Mouse (Mus musculus): ENCODE data around the gene Prdx5. TPM values are rescaled to one million over a fixed set of nuclear protein-coding genes. Genes with fewer than 3 reads are reported as not detected.

Prdx5 gene
- total RNA-seq, 2 experiments from 2014 or later, result 203 to 204 TPM

- DNase-seq, result peak; percentile 38
- intact Hi-C loops (cut with DNase I), result no loop called here
Observed at GRCm38 (mm10) chr19:6937541-6938465, 27.9 kb upstream of the Prdx5 start.

DNA sequence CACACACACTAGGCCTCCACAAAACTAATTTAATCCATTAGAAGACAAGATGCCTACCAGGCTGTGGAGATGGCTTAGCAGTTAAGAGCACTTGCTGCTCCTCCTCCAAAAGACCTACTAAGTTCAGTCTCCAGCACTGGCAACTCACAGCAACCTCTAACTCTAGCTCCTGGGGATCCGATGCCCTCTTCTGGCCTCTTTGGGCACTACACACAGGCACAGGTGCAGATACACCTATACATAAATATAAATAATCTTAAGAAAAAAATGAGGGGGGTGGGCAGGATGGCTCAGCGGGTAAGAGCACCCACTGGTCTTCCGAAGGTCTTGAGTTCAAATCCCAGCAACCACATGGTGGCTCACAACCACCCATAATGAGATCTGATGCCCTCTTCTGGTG is 26.4 kb upstream of the Prdx5 start:
- no peak for DNase-seq
- intact Hi-C loops (cut with DNase I), result no loop called here

- intact Hi-C loops (cut with DNase I), result no loop called here
Observed at GRCm38 (mm10) chr19:6934195-6934977, 24.5 kb upstream of the Prdx5 start, which contains the start of gene Kcnk4. Kcnk4 (minus strand) TSS chr19:6934515.

DNA sequence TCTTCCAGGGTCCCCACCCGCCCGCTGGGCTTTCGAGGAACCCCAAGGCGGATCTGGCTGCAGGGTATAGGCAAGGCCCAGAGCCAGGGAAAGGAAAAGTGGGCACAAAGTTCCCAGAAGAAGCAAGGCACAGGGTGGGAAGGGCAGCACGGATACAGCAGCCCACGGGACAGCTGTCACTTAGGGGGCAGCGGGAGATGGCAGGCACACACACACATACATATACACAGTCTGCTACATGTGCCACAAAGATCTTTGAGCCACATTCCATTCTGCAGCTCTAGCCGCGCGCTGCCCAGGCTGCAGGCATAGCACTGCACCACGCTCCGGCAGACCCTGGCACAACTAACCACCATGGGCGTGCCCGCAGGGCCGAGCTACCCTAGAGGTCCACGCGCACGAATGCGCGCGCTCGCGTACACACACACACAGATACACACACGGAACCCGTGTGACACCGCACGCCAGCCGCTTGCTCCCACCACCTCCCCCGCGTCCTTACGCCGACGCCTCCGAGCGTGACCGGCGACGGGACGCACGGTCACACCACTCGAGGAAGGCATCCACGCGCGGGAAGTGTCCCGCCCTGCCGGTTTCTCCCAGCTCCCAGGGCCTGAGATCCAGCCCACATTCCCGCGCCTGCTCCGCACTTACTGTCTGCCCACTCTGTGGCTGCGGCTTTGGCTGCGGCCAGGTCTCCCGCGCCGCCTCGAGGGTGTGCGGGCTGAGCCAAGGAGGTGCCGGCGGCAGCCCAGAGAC is 23.7 kb upstream of the Prdx5 start:
- peak; percentile 45 for DNase-seq
- intact Hi-C loops (cut with DNase I), result no loop called here

More at GRCm38 (mm10) chr19:6934195-6934977, 24.5 kb upstream of the Prdx5 start, which contains the start of gene Kcnk4:
- no peak for DNase-seq

GRCm38 (mm10) chr19:6933102-6933435 is 23.2 kb upstream of the Prdx5 start:
- DNase-seq, result no peak
- intact Hi-C loops (cut with DNase I), result no loop called here

DNA sequence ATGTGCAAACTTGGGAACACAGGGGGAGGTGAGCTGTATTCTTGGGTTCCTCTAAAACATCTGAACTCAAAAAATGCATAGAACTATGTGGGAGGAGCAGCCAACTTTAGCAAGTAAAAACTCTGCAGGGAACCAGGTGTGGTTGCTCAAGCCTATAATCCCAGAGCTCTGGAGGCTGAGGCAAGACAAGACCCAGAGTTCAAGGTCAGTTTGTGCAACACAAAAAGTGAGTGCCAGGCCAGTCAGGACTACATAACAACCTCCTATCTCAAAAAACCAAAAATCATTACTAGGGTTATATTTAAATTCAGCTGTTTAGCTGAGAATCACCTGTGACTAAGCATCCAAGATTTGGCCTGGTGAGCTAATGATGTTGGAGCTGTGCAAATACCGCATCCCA is 22.1 kb upstream of the Prdx5 start:
- no peak for DNase-seq
- intact Hi-C loops (cut with DNase I), result no loop called here

DNA sequence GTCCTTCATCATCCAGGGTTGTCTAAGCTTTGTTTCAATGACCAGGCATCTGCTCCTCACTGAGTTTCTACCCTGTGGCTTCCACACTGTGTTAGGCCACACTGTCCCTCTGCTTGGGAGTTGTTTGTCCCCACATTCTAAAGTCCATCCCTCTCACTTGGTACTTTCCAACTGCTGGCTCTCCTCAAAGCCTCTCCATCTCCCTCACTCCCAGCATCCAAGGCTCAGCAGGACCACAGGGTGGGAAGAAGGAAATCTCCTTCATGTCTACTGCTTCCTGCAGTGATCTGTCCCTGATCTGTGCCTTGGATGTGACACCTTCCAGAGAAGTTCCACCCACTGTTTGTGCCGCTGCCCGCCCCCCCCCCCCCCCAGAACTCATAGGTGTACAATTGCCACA is 21.1 kb upstream of the Prdx5 start:
- DNase-seq, result no peak
- intact Hi-C loops (cut with DNase I), result no loop called here

DNA sequence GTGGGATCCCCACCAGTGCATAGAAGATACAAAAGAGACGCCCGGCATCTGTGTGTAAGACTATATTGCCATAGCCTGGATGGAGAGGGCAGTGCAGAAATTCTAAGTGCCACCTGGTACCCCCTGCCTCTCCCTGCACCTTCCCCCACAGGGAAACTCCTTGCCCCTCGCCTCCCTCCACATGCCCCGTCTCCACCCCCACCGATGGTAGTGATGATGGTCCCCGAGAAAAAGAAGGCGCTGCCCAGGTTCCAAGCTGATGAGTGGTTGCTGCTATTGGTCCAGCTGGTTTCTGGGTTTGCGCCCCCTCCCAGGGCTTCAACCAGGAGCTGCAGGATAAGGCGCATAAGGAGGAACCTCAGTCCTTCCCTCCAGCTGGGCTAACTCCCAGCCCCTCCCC is 18.2 kb upstream of the Prdx5 start:
- no peak for DNase-seq
- intact Hi-C loops (cut with DNase I), result no loop called here

DNA sequence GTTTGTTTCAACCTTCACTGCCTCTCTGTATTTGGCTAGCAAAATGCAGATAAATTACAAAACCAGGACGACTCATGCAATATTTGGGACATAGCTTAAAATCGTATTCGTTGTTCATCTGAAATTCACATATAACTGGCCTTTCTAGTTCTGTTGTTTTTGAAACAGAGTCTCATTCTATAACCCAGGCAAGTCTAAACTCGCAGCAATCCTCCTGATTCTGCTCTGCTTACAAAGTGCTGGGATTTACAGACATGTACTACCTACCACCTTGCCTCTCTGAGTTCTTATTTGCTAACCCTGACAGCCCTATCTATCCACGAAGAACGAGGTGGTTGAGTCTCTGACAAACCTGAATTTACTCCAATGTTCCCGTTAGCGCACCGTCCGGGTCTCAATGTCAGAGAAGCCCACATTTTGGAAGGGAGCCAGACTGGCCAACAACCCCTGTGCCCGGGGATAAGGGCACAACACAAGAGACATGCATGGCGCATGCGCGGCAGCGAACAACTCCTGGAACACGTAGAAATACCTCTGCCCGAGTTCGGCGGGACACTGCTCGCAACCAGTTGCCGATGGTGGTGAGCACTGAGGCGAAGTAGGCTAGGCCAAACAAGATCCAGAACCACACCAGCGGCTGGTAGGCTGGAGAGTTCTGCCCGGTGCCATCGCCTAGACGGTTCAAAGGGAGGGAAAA is 16.8 kb upstream of the Prdx5 start:
- no peak for DNase-seq
- intact Hi-C loops (cut with DNase I), result no loop called here

- DNase-seq, result no peak
- intact Hi-C loops (cut with DNase I), result no loop called here
Observed at GRCm38 (mm10) chr19:6925611-6926329, 15.9 kb upstream of the Prdx5 start.

GRCm38 (mm10) chr19:6925307-6925573 is 15.3 kb upstream of the Prdx5 start, which contains the start of gene Catsperz:
Catsperz (minus strand) TSS chr19:6925380.
- DNase-seq, result no peak
- intact Hi-C loops (cut with DNase I), result no loop called here

DNA sequence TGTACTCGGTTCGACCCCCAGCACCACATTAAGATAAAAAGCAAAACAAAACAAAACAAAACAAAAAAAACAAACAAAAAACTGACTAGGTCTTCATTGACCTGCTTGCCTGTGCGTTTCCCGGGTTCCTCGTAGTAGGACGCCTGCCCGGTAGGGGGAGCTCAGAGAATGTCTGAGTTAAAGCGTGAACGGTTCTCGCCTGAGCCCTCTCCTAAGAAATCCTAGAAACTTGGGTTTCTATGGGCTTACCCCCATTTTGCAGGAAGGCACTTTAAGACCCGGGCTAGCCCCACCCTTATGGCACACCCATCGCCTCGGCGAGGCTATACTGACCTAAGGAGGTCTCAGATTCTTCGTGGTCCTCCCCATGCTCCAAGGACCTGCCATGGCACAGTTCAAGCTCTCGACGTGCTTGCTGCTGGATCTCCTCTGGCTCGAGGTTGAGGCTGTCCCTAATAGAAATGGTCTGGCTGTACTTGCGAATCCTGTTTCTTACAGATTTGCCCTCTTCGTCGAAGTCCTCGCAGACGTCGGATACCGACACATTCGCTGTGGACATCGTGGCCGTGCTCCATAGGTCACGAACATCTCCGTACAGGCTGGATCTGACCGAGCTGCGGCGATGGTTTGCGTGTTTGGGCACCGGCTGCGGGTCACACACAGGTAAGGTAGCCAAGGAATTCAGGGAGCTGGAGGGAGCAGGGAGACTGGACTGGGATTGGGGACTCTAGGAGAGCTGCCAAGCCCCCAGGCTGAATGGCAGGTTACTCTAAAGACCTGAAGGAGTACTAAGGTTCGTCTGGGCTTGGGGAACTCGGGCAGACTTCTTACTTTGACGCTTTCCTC is 14.8 kb upstream of the Prdx5 start:
- intact Hi-C loops (cut with DNase I), result no loop called here
- DNase-seq, result peak; percentile 88

DNA sequence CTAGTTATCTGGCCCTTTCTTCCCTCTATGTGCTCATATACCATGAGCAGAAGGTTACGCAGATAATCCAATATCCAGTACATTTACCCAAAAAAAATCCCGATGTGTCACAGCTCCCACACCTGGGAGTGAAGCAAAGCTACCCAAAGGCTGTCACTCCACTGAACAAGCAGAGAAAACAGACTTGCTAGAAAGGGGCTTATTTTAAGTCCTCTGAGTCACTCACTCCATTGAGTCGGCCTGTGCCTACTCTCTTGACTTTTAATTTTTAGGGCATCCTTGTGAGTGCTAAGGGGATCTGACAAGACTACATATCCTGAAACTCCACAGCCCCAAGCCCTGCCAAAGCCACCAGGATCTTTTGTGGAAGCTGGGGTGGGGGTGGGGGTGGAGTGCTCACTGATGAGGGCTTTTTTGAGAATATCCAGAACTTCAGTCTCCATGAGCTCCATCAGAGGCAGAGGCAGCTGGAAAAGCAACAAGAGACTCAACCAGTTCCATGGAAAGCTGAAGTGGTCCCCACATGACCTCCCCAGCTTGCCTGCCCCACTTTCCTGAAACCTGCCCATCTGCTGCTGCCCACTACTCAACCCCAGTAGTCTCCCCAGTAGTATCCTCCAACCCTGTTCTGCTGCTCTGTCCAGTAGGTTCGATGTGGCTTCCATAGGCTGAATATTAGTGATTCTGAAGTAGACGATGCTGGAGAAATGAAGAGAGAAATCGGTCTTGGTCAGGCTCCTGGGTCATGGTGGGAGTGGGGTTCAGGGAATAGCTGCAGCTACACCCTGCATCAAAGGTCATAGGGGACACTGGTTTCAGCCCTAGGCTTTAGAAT is 13.2 kb upstream of the Prdx5 start:
- DNase-seq, result no peak
- intact Hi-C loops (cut with DNase I), result no loop called here

GRCm38 (mm10) chr19:6921647-6922567 is 12.0 kb upstream of the Prdx5 start, which contains the start of gene Esrra:
Esrra (minus strand) TSS chr19:6921813.
- peak; percentile 100 for DNase-seq
- intact Hi-C loops (cut with DNase I), result no loop called here

- intact Hi-C loops (cut with DNase I), result no loop called here
- DNase-seq, result peak; percentile 54
Observed at GRCm38 (mm10) chr19:6920741-6921636, 11.1 kb upstream of the Prdx5 start.

All from left cerebral cortex, postnatal 4 days (tissue).